ENCODE assay signal across 9 mouse cellular contexts in the genomic region with DNA sequence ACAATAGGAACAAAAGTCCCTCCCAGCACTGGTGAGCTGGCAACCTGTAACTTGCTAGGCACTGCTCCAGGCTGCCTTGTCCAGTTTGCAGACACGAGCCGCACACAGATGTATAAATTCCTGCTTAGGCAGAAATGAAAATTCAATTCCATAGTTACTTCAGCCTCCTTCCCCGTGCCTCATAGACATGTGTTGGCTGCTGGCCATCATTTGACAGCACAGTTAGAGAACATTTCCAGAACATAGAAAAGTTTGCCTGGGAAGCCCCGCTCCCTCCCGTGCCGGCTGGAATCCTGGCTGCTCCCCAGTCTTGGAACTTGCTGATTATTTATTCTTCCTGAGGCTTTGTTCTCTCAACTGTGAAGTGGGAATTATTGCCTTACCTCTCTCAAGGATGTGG.
DNase-seq lines count a peak whose midpoint lies in the region; ATAC-seq lines count a peak whose summit lies in the region.
"Had no signal": no experiment of that assay in that cellular context is flagged by ENCODE, and none has a peak within 500 bp of the region (broad histone marks: within the 10 kb centered on the region; RNA-seq: fewer than 3 reads in every experiment).

No protein-coding gene starts in this region.

- no peaks in the 10 kb centered on the region for H3K9me3 ChIP-seq in forebrain, embryonic 16.5 days (ENCODE audit: control insufficient read depth, low read length)
- H3K9me3 ChIP-seq in hindbrain, embryonic 14.5 days (ENCODE audit: control insufficient read depth, low read length): no peaks in the 10 kb centered on the region
- H3K9me3 ChIP-seq: limb, embryonic 12.5 days had no signal

- peak overlapping the region; percentile 85 for H3K27ac ChIP-seq in forebrain, embryonic 16.5 days (ENCODE audit: low read length)
- no peak overlapping the region for H3K27ac ChIP-seq in hindbrain, embryonic 14.5 days
- H3K27ac ChIP-seq: limb, embryonic 12.5 days had no signal

- 5% methylated on average over 6 of the region's 6 CpGs for WGBS in forebrain, embryonic 16.5 days
- 25% methylated on average over 6 of the region's 6 CpGs for WGBS in hindbrain, embryonic 14.5 days

- DNase-seq in adrenal gland, adult (ENCODE audit: inconsistent age in 2 of 2, low spot score in 1 of 2): peak; percentile 33 to 68
- no peak for DNase-seq in adrenal gland, postnatal 4 days (ENCODE audit: low spot score in 2 of 2)
- peak; percentile 44 for DNase-seq in 3T3-L1 (ENCODE audit: low read depth, low spot score)
- DNase-seq in hindbrain, embryonic 14.5 days (ENCODE audit: low spot score): peak; percentile 58
- peak; percentile 54 to 59 for DNase-seq in layer of hippocampus, postnatal 36 days
- peak; percentile 11 for DNase-seq in ovary, postnatal 14 days (ENCODE audit: low spot score)
- DNase-seq in thymus, postnatal 4 days: no peak

- H3K4me2 ChIP-seq in forebrain, embryonic 16.5 days (ENCODE audit: low read length): no peak overlapping the region
- no peak overlapping the region for H3K4me2 ChIP-seq in hindbrain, embryonic 14.5 days (replicated peaks)
- H3K4me2 ChIP-seq: limb, embryonic 12.5 days had no signal

- H3K36me3 ChIP-seq in forebrain, embryonic 16.5 days (ENCODE audit: control insufficient read depth, insufficient read depth): no peaks in the 10 kb centered on the region
- H3K36me3 ChIP-seq in hindbrain, embryonic 14.5 days (replicated peaks; ENCODE audit: control insufficient read depth, insufficient read depth): no peaks in the 10 kb centered on the region
- H3K36me3 ChIP-seq: limb, embryonic 12.5 days had no signal

- H3K4me1 ChIP-seq in forebrain, embryonic 16.5 days (replicated peaks; ENCODE audit: control insufficient read depth, insufficient read depth, low read length): peaks cover 39% of the 10 kb centered on the region
- peaks cover 24% of the 10 kb centered on the region for H3K4me1 ChIP-seq in hindbrain, embryonic 14.5 days (replicated peaks; ENCODE audit: control insufficient read depth, insufficient read depth, low read length)

- no peak overlapping the region for H3K4me3 ChIP-seq in forebrain, embryonic 16.5 days (replicated peaks; ENCODE audit: low read length)
- no peak overlapping the region for H3K4me3 ChIP-seq in hindbrain, embryonic 14.5 days (replicated peaks; ENCODE audit: low read length)
- H3K4me3 ChIP-seq: limb, embryonic 12.5 days had no signal

- no peaks in the 10 kb centered on the region for H3K27me3 ChIP-seq in forebrain, embryonic 16.5 days (replicated peaks; ENCODE audit: control insufficient read depth, insufficient read depth, low read length)
- no peaks in the 10 kb centered on the region for H3K27me3 ChIP-seq in hindbrain, embryonic 14.5 days (ENCODE audit: control insufficient read depth, insufficient read depth, low read length)
- H3K27me3 ChIP-seq: limb, embryonic 12.5 days had no signal

- peak; percentile 75 for ATAC-seq in forebrain, embryonic 16.5 days
- ATAC-seq in hindbrain, embryonic 14.5 days (ENCODE audit: low FRiP score): peak; percentile 72; the same call in 1 of the 2 replicates

- no peak overlapping the region for H3K9ac ChIP-seq in forebrain, embryonic 16.5 days (replicated peaks; ENCODE audit: low read depth, low read length)
- no peak overlapping the region for H3K9ac ChIP-seq in hindbrain, embryonic 14.5 days
- H3K9ac ChIP-seq: limb, embryonic 12.5 days had no signal

Comparison
In these comparisons a context has a peak if more than half of its experiments do, and no peak if none do; other contexts are left out.
1. DNase-seq: peak in adrenal gland, adult (2 of 2), 3T3-L1 (single experiment), hindbrain, embryonic 14.5 days (single experiment), layer of hippocampus, postnatal 36 days (2 of 2) and ovary, postnatal 14 days (single experiment); none in adrenal gland, postnatal 4 days (0 of 2) and thymus, postnatal 4 days (single experiment).